In genomic region chr13:49145396-49145795, GRCm38 (mm10) we compare ENCODE assay signal across 9 mouse cellular contexts. TPM values are rescaled to one million over a fixed set of nuclear protein-coding genes. Genes with fewer than 3 reads are reported as not detected.
A peak's percentile ranks its signal among the peaks of the same experiment; 100 is the strongest.
DNase-seq lines count a peak whose midpoint lies in the region; ATAC-seq lines count a peak whose summit lies in the region.
"Had no signal": no experiment of that assay in that cellular context is flagged by ENCODE, and none has a peak within 500 bp of the region (broad histone marks: within the 10 kb centered on the region; RNA-seq: fewer than 3 reads in every experiment).

No protein-coding gene starts in this region.

- no peak for ATAC-seq in kidney, embryonic 15.5 days (replicated peaks; ENCODE audit: low FRiP score)
- ATAC-seq in forebrain, embryonic 11.5 days (replicated peaks; ENCODE audit: low FRiP score), result no peak
- no peak for ATAC-seq in hindbrain, embryonic 15.5 days (ENCODE audit: low FRiP score, low read depth)
- no peak for ATAC-seq in erythroid progenitor cell, adult 5-6 weeks (replicated peaks; ENCODE audit: low FRiP score, poor library complexity, severe bottlenecking)

- H3K27me3 ChIP-seq in kidney, embryonic 15.5 days, result peaks cover 64% of the 10 kb centered on the region
- H3K27me3 ChIP-seq in forebrain, embryonic 11.5 days (ENCODE audit: control insufficient read depth, insufficient read depth, low read length), result peaks cover 4% of the 10 kb centered on the region; the same call in 1 of the 2 replicates
- peaks cover 3% of the 10 kb centered on the region; the same call in 1 of the 2 replicates for H3K27me3 ChIP-seq in hindbrain, embryonic 15.5 days

- peaks cover 44% of the 10 kb centered on the region for H3K4me1 ChIP-seq in kidney, embryonic 15.5 days
- peaks cover 25% of the 10 kb centered on the region for H3K4me1 ChIP-seq in forebrain, embryonic 11.5 days (replicated peaks; ENCODE audit: control insufficient read depth, insufficient read depth, low read length)
- H3K4me1 ChIP-seq in hindbrain, embryonic 15.5 days (replicated peaks), result peaks cover 63% of the 10 kb centered on the region

- peak overlapping the region; percentile 99; the same call in 1 of the 2 replicates for H3K4me2 ChIP-seq in kidney, embryonic 15.5 days
- H3K4me2 ChIP-seq in forebrain, embryonic 11.5 days (ENCODE audit: low read depth, low read length, severe bottlenecking), result peak overlapping the region; percentile 94; the same call in 1 of the 2 replicates
- peak overlapping the region; percentile 87 for H3K4me2 ChIP-seq in hindbrain, embryonic 15.5 days
- H3K4me2 ChIP-seq: liver, embryonic 11.5 days had no signal

- no peak for DNase-seq in kidney, adult 9 months
- DNase-seq in forebrain, embryonic 11.5 days (ENCODE audit: low spot score), result no peak
- DNase-seq in skeletal muscle tissue, adult 2 months (ENCODE audit: low read depth, low spot score), result peak; percentile 97
- DNase-seq in frontal cortex, postnatal 25 days (ENCODE audit: low spot score in 2 of 2), result no peak
- DNase-seq in testis, postnatal 10 days (ENCODE audit: low spot score), result no peak

- no peak overlapping the region for H3K4me3 ChIP-seq in kidney, embryonic 15.5 days (replicated peaks)
- peak overlapping the region; percentile 84; the same call in 1 of the 2 replicates for H3K4me3 ChIP-seq in forebrain, embryonic 11.5 days (ENCODE audit: low read depth, low read length)
- H3K4me3 ChIP-seq in hindbrain, embryonic 15.5 days, result peak overlapping the region; percentile 87

- H3K27ac ChIP-seq in kidney, embryonic 15.5 days, result no peak overlapping the region
- H3K27ac ChIP-seq in forebrain, embryonic 11.5 days (ENCODE audit: low read depth, low read length), result no peak overlapping the region
- no peak overlapping the region for H3K27ac ChIP-seq in hindbrain, embryonic 15.5 days (replicated peaks)

- H3K36me3 ChIP-seq in kidney, embryonic 15.5 days, result no peaks in the 10 kb centered on the region
- H3K36me3 ChIP-seq in forebrain, embryonic 11.5 days (ENCODE audit: control insufficient read depth, insufficient read depth, low read length), result no peaks in the 10 kb centered on the region
- H3K36me3 ChIP-seq in hindbrain, embryonic 15.5 days, result no peaks in the 10 kb centered on the region

- H3K9me3 ChIP-seq in kidney, embryonic 15.5 days (replicated peaks), result no peaks in the 10 kb centered on the region
- no peaks in the 10 kb centered on the region for H3K9me3 ChIP-seq in forebrain, embryonic 11.5 days (ENCODE audit: control insufficient read depth, low read length)
- H3K9me3 ChIP-seq in hindbrain, embryonic 15.5 days, result no peaks in the 10 kb centered on the region

- 39% methylated on average over 7 of the region's 7 CpGs for WGBS in kidney, embryonic 15.5 days
- 54% methylated on average over 7 of the region's 7 CpGs for WGBS in forebrain, embryonic 11.5 days
- WGBS in hindbrain, embryonic 15.5 days, result 28% methylated on average over 7 of the region's 7 CpGs

- H3K9ac ChIP-seq in kidney, embryonic 15.5 days, result no peak overlapping the region
- peak overlapping the region; percentile 16; the same call in 1 of the 2 replicates for H3K9ac ChIP-seq in forebrain, embryonic 11.5 days (ENCODE audit: low read length)
- H3K9ac ChIP-seq in hindbrain, embryonic 15.5 days, result peak overlapping the region; percentile 94

RNA-seq across cellular contexts. Expression of gene Wnk2, which starts 2.4 kb away (rescaled TPM):
- polyA plus RNA-seq in kidney, embryonic 15.5 days (2015; fragmentation: Nextera tagmentation; extraction: Ambion mirVana), result 1.2 and 1.4 TPM in 2 replicates
- polyA plus RNA-seq in forebrain, embryonic 11.5 days (2014; fragmentation: Nextera tagmentation; extraction: Ambion mirVana), result 10.3 and 10.7 TPM in 2 replicates
- polyA plus RNA-seq in hindbrain, embryonic 15.5 days (2015; fragmentation: Nextera tagmentation; extraction: Ambion mirVana), result 19.6 and 23.2 TPM in 2 replicates
- not detected in 2 replicates for total RNA-seq in erythroid progenitor cell, adult 5-6 weeks (2015; ENCODE audit: low replicate concordance)
- not detected in 2 replicates for total RNA-seq in erythroid progenitor cell, adult 5-6 weeks (2017; ENCODE audit: low replicate concordance)

RNA-seq across cellular contexts. Expression of gene Ninj1, which starts 41.9 kb away (rescaled TPM):
- 57.5 and 59.8 TPM in 2 replicates for polyA plus RNA-seq in kidney, embryonic 15.5 days (2015; fragmentation: Nextera tagmentation; extraction: Ambion mirVana)
- 19.6 and 23.8 TPM in 2 replicates for polyA plus RNA-seq in forebrain, embryonic 11.5 days (2014; fragmentation: Nextera tagmentation; extraction: Ambion mirVana)
- 28.2 and 32.3 TPM in 2 replicates for polyA plus RNA-seq in hindbrain, embryonic 15.5 days (2015; fragmentation: Nextera tagmentation; extraction: Ambion mirVana)
- total RNA-seq in erythroid progenitor cell, adult 5-6 weeks (2015; ENCODE audit: low replicate concordance), result 27.2 and 40.7 TPM in 2 replicates
- 0.76 and 4.6 TPM in 2 replicates for total RNA-seq in erythroid progenitor cell, adult 5-6 weeks (2017; ENCODE audit: low replicate concordance)
